Mouse (Mus musculus): ENCODE results near the gene Phox2b. TPM values are rescaled to one million over a fixed set of nuclear protein-coding genes. Genes with fewer than 3 reads are reported as not detected.
A peak's percentile ranks its signal among the peaks of the same experiment; 100 is the strongest.

The Phox2b gene
- total RNA-seq, 2 experiments from 2014 or later: not detected

GRCm38 (mm10) chr5:67091766-67092165 lies 7.3 kb downstream of the Phox2b start:
- DNase-seq: no peak

GRCm38 (mm10) chr5:67090856-67091255 lies 8.2 kb downstream of the Phox2b start:
- DNase-seq: no peak

- DNase-seq: no peak
These were observed 16.0 kb downstream of the Phox2b start for GRCm38 (mm10) chr5:67083117-67083516.

GRCm38 (mm10) chr5:67063596-67063995 lies 35.5 kb downstream of the Phox2b start:
- no peak for DNase-seq

GRCm38 (mm10) chr5:67060519-67060918 lies 38.6 kb downstream of the Phox2b start:
- DNase-seq: no peak

GRCm38 (mm10) chr5:67057803-67058202 lies 41.3 kb downstream of the Phox2b start:
- no peak for DNase-seq

- peak in 1 of 2 experiments; percentile 41 for DNase-seq
These were observed 51.1 kb downstream of the Phox2b start for GRCm38 (mm10) chr5:67048003-67048402.

Small RNA genes lying within 50 kb of the gene (microRNA-seq; reads per million reads assigned to microRNA genes)
- 0 reads per million in 2 experiments for gene Gm23841

Other genes starting within 250 kb of the Phox2b start
- gene Tmem33, start 161.3 kb upstream of the Phox2b start, total RNA-seq (2021): 10 to 100 TPM; 58.0 to 62.0 TPM
- 100 to 1,000 TPM; 161 to 174 TPM for gene Slc30a9, start 207.7 kb upstream of the Phox2b start, total RNA-seq (2021)